Mouse (Mus musculus): ENCODE measurements around the gene Sgsm1. TPM values are rescaled to one million over a fixed set of nuclear protein-coding genes. Genes with fewer than 3 reads are reported as not detected.

The Sgsm1 gene
- polyA plus RNA-seq, 1 experiment from 2014 or later: 21.1 TPM

GRCm38 (mm10) chr5:113309491-113310376 lies 852 bp downstream of the Sgsm1 start:
- no peak for ATAC-seq (ENCODE audit: low FRiP score, low read depth)
- Histone ChIP-seq H3K27me3 (no peaks in the 10 kb centered on the region), H3K9ac (peak overlapping the region; percentile 87), H3K4me1 (replicated peaks) (peaks cover 51% of the 10 kb centered on the region), H3K27ac (replicated peaks) (peak overlapping the region; percentile 75), H3K4me2 (peak overlapping the region; percentile 60), H3K36me3 (no peaks in the 10 kb centered on the region), H3K4me3 (peak overlapping the region; percentile 78), H3K9me3 (no peaks in the 10 kb centered on the region)
- 48% methylated on average over 22 of the region's 22 CpGs for WGBS

GRCm38 (mm10) chr5:113306750-113307477 lies 3.7 kb downstream of the Sgsm1 start:
- 2% methylated on average over 25 of the region's 25 CpGs for whole genome bisulfite sequencing
- Histone ChIP-seq H3K9ac (peak overlapping the region; percentile 15; the same call in 1 of the 2 replicates), H3K9me3 (no peaks in the 10 kb centered on the region), H3K27ac (replicated peaks) (peak overlapping the region; percentile 90), H3K4me2 (peak overlapping the region; percentile 61), H3K27me3 (no peaks in the 10 kb centered on the region), H3K4me1 (replicated peaks) (peaks cover 44% of the 10 kb centered on the region), H3K36me3 (no peaks in the 10 kb centered on the region), H3K4me3 (peak overlapping the region; percentile 29)
- peak; percentile 79 for ATAC-seq (ENCODE audit: low FRiP score, low read depth)

- no peak overlapping the region for H3K27ac ChIP-seq (replicated peaks)
- H3K4me1 ChIP-seq (replicated peaks): peaks cover 42% of the 10 kb centered on the region
- H3K9me3 ChIP-seq: no peaks in the 10 kb centered on the region
- no peaks in the 10 kb centered on the region for H3K36me3 ChIP-seq
- ATAC-seq (ENCODE audit: low FRiP score, low read depth): no peak
- no peak overlapping the region for H3K4me3 ChIP-seq
- H3K4me2 ChIP-seq: no peak overlapping the region
- WGBS: 88% methylated on average over 5 of the region's 5 CpGs
- no peak overlapping the region for H3K9ac ChIP-seq
- H3K27me3 ChIP-seq: no peaks in the 10 kb centered on the region
These were observed 6.1 kb downstream of the Sgsm1 start for GRCm38 (mm10) chr5:113304527-113304926.

GRCm38 (mm10) chr5:113301841-113302240 lies 8.7 kb downstream of the Sgsm1 start:
- no peak for ATAC-seq (ENCODE audit: low FRiP score, low read depth)
- WGBS: 22% methylated on average over 13 of the region's 13 CpGs
- peaks cover 25% of the 10 kb centered on the region for H3K4me1 ChIP-seq (replicated peaks)

GRCm38 (mm10) chr5:113300148-113300889 lies 10.3 kb downstream of the Sgsm1 start:
- Histone ChIP-seq H3K9ac (no peak overlapping the region), H3K9me3 (no peaks in the 10 kb centered on the region), H3K4me2 (no peak overlapping the region), H3K27ac (replicated peaks) (no peak overlapping the region), H3K4me1 (replicated peaks) (peaks cover 14% of the 10 kb centered on the region), H3K36me3 (no peaks in the 10 kb centered on the region), H3K27me3 (no peaks in the 10 kb centered on the region), H3K4me3 (no peak overlapping the region)
- no peak for ATAC-seq (ENCODE audit: low FRiP score, low read depth)
- 82% methylated on average over 22 of the region's 22 CpGs for WGBS

More at GRCm38 (mm10) chr5:113301841-113302240, 8.7 kb downstream of the Sgsm1 start:
- Histone ChIP-seq H3K27me3 (no peaks in the 10 kb centered on the region), H3K36me3 (no peaks in the 10 kb centered on the region), H3K4me2 (no peak overlapping the region), H3K27ac (replicated peaks) (no peak overlapping the region), H3K4me3 (no peak overlapping the region), H3K9ac (no peak overlapping the region), H3K9me3 (no peaks in the 10 kb centered on the region)

- Histone ChIP-seq H3K9me3 (no peaks in the 10 kb centered on the region), H3K4me2 (no peak overlapping the region), H3K9ac (no peak overlapping the region), H3K27ac (replicated peaks) (no peak overlapping the region), H3K4me1 (replicated peaks) (peaks cover 14% of the 10 kb centered on the region), H3K27me3 (no peaks in the 10 kb centered on the region), H3K4me3 (no peak overlapping the region), H3K36me3 (no peaks in the 10 kb centered on the region)
- 49% methylated on average over 9 of the region's 9 CpGs for WGBS
- no peak for ATAC-seq (ENCODE audit: low FRiP score, low read depth)
These were observed 11.2 kb downstream of the Sgsm1 start for GRCm38 (mm10) chr5:113299433-113299832.

- Histone ChIP-seq H3K27me3 (no peaks in the 10 kb centered on the region), H3K9me3 (no peaks in the 10 kb centered on the region), H3K36me3 (no peaks in the 10 kb centered on the region), H3K4me2 (no peak overlapping the region), H3K4me1 (replicated peaks) (peaks cover 14% of the 10 kb centered on the region), H3K4me3 (no peak overlapping the region), H3K9ac (no peak overlapping the region; the same call in 1 of the 2 replicates), H3K27ac (replicated peaks) (no peak overlapping the region)
- no peak for ATAC-seq (ENCODE audit: low FRiP score, low read depth)
- 69% methylated on average over 6 of the region's 6 CpGs for WGBS
These were observed 11.8 kb downstream of the Sgsm1 start for GRCm38 (mm10) chr5:113298826-113299225.

- Histone ChIP-seq H3K27ac (replicated peaks) (no peak overlapping the region), H3K9me3 (no peaks in the 10 kb centered on the region), H3K36me3 (no peaks in the 10 kb centered on the region), H3K27me3 (no peaks in the 10 kb centered on the region), H3K4me1 (replicated peaks) (peaks cover 14% of the 10 kb centered on the region), H3K9ac (no peak overlapping the region), H3K4me2 (0 out of 2 replicates have a peak overlapping the region, but pooled peaks have one; percentile 6), H3K4me3 (no peak overlapping the region)
- 30% methylated on average over 12 of the region's 12 CpGs for whole genome bisulfite sequencing
- ATAC-seq (ENCODE audit: low FRiP score, low read depth): no peak
These were observed 12.5 kb downstream of the Sgsm1 start for GRCm38 (mm10) chr5:113298040-113298439.

GRCm38 (mm10) chr5:113295791-113296190 lies 14.8 kb downstream of the Sgsm1 start:
- Histone ChIP-seq H3K9me3 (no peaks in the 10 kb centered on the region), H3K27ac (replicated peaks) (no peak overlapping the region), H3K4me3 (no peak overlapping the region), H3K4me1 (replicated peaks) (peaks cover 30% of the 10 kb centered on the region), H3K9ac (no peak overlapping the region), H3K27me3 (no peaks in the 10 kb centered on the region), H3K4me2 (no peak overlapping the region), H3K36me3 (no peaks in the 10 kb centered on the region)
- WGBS: 25% methylated on average over 4 of the region's 4 CpGs
- ATAC-seq (ENCODE audit: low FRiP score, low read depth): no peak

- 78% methylated on average over 5 of the region's 5 CpGs for WGBS
- H3K4me3 ChIP-seq: no peak overlapping the region
- ATAC-seq (ENCODE audit: low FRiP score, low read depth): no peak
- no peaks in the 10 kb centered on the region for H3K36me3 ChIP-seq
- H3K9ac ChIP-seq: no peak overlapping the region
- H3K4me2 ChIP-seq: no peak overlapping the region
- H3K4me1 ChIP-seq (replicated peaks): peaks cover 27% of the 10 kb centered on the region
- no peaks in the 10 kb centered on the region for H3K9me3 ChIP-seq
- peaks cover 4% of the 10 kb centered on the region; the same call in 1 of the 2 replicates for H3K27me3 ChIP-seq
- H3K27ac ChIP-seq (replicated peaks): no peak overlapping the region
These were observed 16.0 kb downstream of the Sgsm1 start for GRCm38 (mm10) chr5:113294575-113294974.

- H3K4me3 ChIP-seq: no peak overlapping the region
- H3K36me3 ChIP-seq: no peaks in the 10 kb centered on the region
- H3K9ac ChIP-seq: no peak overlapping the region
- ATAC-seq (ENCODE audit: low FRiP score, low read depth): no peak
- no peak overlapping the region for H3K27ac ChIP-seq (replicated peaks)
- H3K9me3 ChIP-seq: no peaks in the 10 kb centered on the region
- H3K4me2 ChIP-seq: no peak overlapping the region
- peaks cover 10% of the 10 kb centered on the region; the same call in 1 of the 2 replicates for H3K27me3 ChIP-seq
- WGBS: 75% methylated on average over 4 of the region's 4 CpGs
- H3K4me1 ChIP-seq (replicated peaks): peaks cover 21% of the 10 kb centered on the region
These were observed 17.1 kb downstream of the Sgsm1 start for GRCm38 (mm10) chr5:113293446-113293845.

All from hindbrain, embryonic 15.5 days (tissue).